Mouse (Mus musculus) bone marrow, adult 2 months (tissue): Measurements from ENCODE around the gene Yipf4.

Experiments
- CTCF ChIP-seq: fragments of 200-500 bp; IDR thresholded peaks from 2 replicates; pipeline ENCODE4 v1.5.1; 2011; ENCODE audit warnings: low read length, control low read depth; ENCODE audit not compliant: control insufficient read depth, insufficient read depth
- POLR2A ChIP-seq: fragments of 200-500 bp; IDR thresholded peaks from 2 replicates; pipeline ENCODE4 v1.6.1; 2011; ENCODE audit warnings: low read depth, mild to moderate bottlenecking, control low read depth, low read length, borderline replicate concordance; ENCODE audit not compliant: control insufficient read depth

- TF ChIP-seq CTCF (no peak), POLR2A (no peak)
These were observed 33.8 kb downstream of the Yipf4 start for GRCm38 (mm10) chr17:74522797-74523723.
